Mouse (Mus musculus) liver, postnatal 0 days (tissue): ENCODE results near the gene Zfp629. TPM values are rescaled to one million over a fixed set of nuclear protein-coding genes. Genes with fewer than 3 reads are reported as not detected.

Experiments
- ATAC-seq: fragments of 200-750 bp; cut with Nextera tagmentation; 2 replicates; pipeline ENCODE4 v1.8.0; 2017; ENCODE audit warnings: mild to moderate bottlenecking, moderate library complexity
- DNase-seq: peaks from one replicate; pipeline ENCODE4 v3.0.0-alpha.2; 2016
- H3K27ac ChIP-seq: fragments of 300-500 bp; sonication (generic); 2 replicates; pipeline ENCODE4 v1.5.1; 2014; ENCODE audit warnings: antibody characterized with exemption, moderate library complexity, mild to moderate bottlenecking, low read depth
- H3K27me3 ChIP-seq: fragments of 300-500 bp; sonication (generic); 2 replicates; pipeline ENCODE4 v1.6.1; 2014; ENCODE audit warnings: low read length, control low read depth, mixed read lengths; ENCODE audit not compliant: insufficient read depth
- H3K36me3 ChIP-seq: fragments of 300-500 bp; sonication (generic); replicated peaks from 2 replicates; pipeline ENCODE4 v1.6.1; 2014; ENCODE audit warnings: mild to moderate bottlenecking, control low read depth, low read length, moderate library complexity, mixed read lengths; ENCODE audit not compliant: insufficient read depth
- H3K4me1 ChIP-seq: fragments of 300-500 bp; sonication (generic); 2 replicates; pipeline ENCODE4 v1.6.1; 2014; ENCODE audit warnings: antibody characterized with exemption, mild to moderate bottlenecking, control low read depth; ENCODE audit not compliant: insufficient read depth
- H3K4me2 ChIP-seq: fragments of 300-500 bp; sonication (generic); 2 replicates; pipeline ENCODE4 v1.6.1; 2014; ENCODE audit warnings: low read depth, mild to moderate bottlenecking, low read length, moderate library complexity, mixed read lengths
- H3K4me3 ChIP-seq: fragments of 300-500 bp; sonication (generic); 2 replicates; pipeline ENCODE4 v1.5.1; 2014; ENCODE audit warnings: low read depth, low read length
- H3K9ac ChIP-seq: fragments of 300-500 bp; sonication (generic); replicated peaks from 2 replicates; pipeline ENCODE4 v1.6.1; 2014; ENCODE audit warnings: mild to moderate bottlenecking, moderate library complexity
- H3K9me3 ChIP-seq: fragments of 300-500 bp; sonication (generic); 2 replicates; pipeline ENCODE4 v1.6.1; 2016; ENCODE audit warnings: mild to moderate bottlenecking, control low read depth, low read length, mixed read lengths
- CTCF ChIP-seq: sonication (generic); IDR thresholded peaks from 2 replicates; pipeline ENCODE4 v1.5.1; 2016; ENCODE audit warnings: antibody characterized with exemption, low read depth
- EP300 ChIP-seq: IDR thresholded peaks from 2 replicates; pipeline ENCODE4 v1.6.1; 2016; ENCODE audit warnings: antibody characterized with exemption, low read depth, mild to moderate bottlenecking
- WGBS: fragments of 180-500 bp; shearing (Covaris S2); extraction: QIAGEN DNeasy Blood & Tissue Kit; methylation state at CpG from one replicate; pipeline ENCODE4 v1.1.7; 2014; ENCODE audit not compliant: insufficient replicate concordance; 5-methylcytosine and 5-hydroxymethylcytosine counted together
- polyA plus RNA-seq: library from polyadenylated mRNA; unstranded; fragments of >200 nt; fragmentation: Nextera tagmentation; extraction: Ambion mirVana; gene quantifications from 2 replicates; pipeline ENCODE4 v1.2.1, GENCODE M21; 2015

Gene Zfp629
- polyA plus RNA-seq, 1 experiment from 2014 or later = 2.0 TPM

- ATAC-seq (no peak), DNase-seq (no peak)
- no peak overlapping the region for H3K4me2 ChIP-seq
- H3K36me3 ChIP-seq = peaks cover 37% of the 10 kb centered on the region
- no peak overlapping the region for H3K27ac ChIP-seq
- H3K9me3 ChIP-seq = no peaks in the 10 kb centered on the region
- no peak overlapping the region for H3K4me3 ChIP-seq
- WGBS = 81% methylated on average over 6 of the region's 6 CpGs
- no peaks in the 10 kb centered on the region for H3K27me3 ChIP-seq
- TF ChIP-seq CTCF = no peak
- no peak for TF ChIP-seq EP300
- no peaks in the 10 kb centered on the region for H3K4me1 ChIP-seq
- H3K9ac ChIP-seq = no peak overlapping the region
Measured at GRCm38 (mm10) chr7:127564381-127565150, 51.0 kb downstream of the Zfp629 start.

GRCm38 (mm10) chr7:127561340-127561858 is 54.2 kb downstream of the Zfp629 start, which contains the start of gene Tmem265:
Gene Tmem265, plus strand, starts transcription at chr7:127561390.
- 89% methylated on average over 5 of the region's 5 CpGs for WGBS
- ATAC-seq = no peak
- no peak for DNase-seq
- H3K4me2 ChIP-seq = no peak within 1 kb of the TSS
- no peaks in the 10 kb centered on the region for H3K4me1 ChIP-seq
- no peaks in the 10 kb centered on the region for H3K27me3 ChIP-seq
- no peak within 1 kb of the TSS for H3K27ac ChIP-seq
- H3K9ac ChIP-seq = no peak within 1 kb of the TSS
- H3K36me3 ChIP-seq = peaks cover 60% of the 10 kb centered on the region
- TF ChIP-seq EP300 = no peak
- no peak for TF ChIP-seq CTCF
- H3K9me3 ChIP-seq = no peaks in the 10 kb centered on the region
- no peak within 1 kb of the TSS for H3K4me3 ChIP-seq

GRCm38 (mm10) chr7:127560580-127560979 is 55.0 kb downstream of the Zfp629 start:
- no peak for DNase-seq
- Histone ChIP-seq H3K27ac (no peak overlapping the region), H3K4me3 (no peak overlapping the region), H3K4me1 (no peaks in the 10 kb centered on the region), H3K4me2 (no peak overlapping the region), H3K36me3 (peaks cover 59% of the 10 kb centered on the region), H3K9ac (no peak overlapping the region), H3K27me3 (no peaks in the 10 kb centered on the region), H3K9me3 (no peaks in the 10 kb centered on the region)
- TF ChIP-seq CTCF (no peak), EP300 (no peak)
- ATAC-seq = no peak
- 92% methylated on average over 11 of the region's 11 CpGs for WGBS

Other genes with a start within 250 kb of the Zfp629 start
- gene Zfp747, start 239.7 kb downstream of the Zfp629 start, polyA plus RNA-seq = 1.5 TPM in 2 replicates
- gene 9130019O22Rik, start 228.6 kb downstream of the Zfp629 start, polyA plus RNA-seq = 0.89 and 1.2 TPM in 2 replicates
- 1.9 and 2.6 TPM in 2 replicates for gene E430018J23Rik, start 222.2 kb downstream of the Zfp629 start, polyA plus RNA-seq
- 0.98 and 1.1 TPM in 2 replicates for gene Zfp764, start 209.0 kb downstream of the Zfp629 start, polyA plus RNA-seq
- gene Zfp688, start 193.7 kb downstream of the Zfp629 start, polyA plus RNA-seq = 8.7 and 10.1 TPM in 2 replicates
- 1.4 and 1.5 TPM in 2 replicates for gene Zfp689, start 166.6 kb downstream of the Zfp629 start, polyA plus RNA-seq
- gene Prr14, start 156.2 kb downstream of the Zfp629 start, polyA plus RNA-seq = 16.0 and 17.6 TPM in 2 replicates
- gene Fbrs, start 136.6 kb downstream of the Zfp629 start, polyA plus RNA-seq = 4.7 TPM in 2 replicates
- gene Srcap, start 103.8 kb downstream of the Zfp629 start, polyA plus RNA-seq = 6.7 and 7.7 TPM in 2 replicates
- gene Gm42715, start 96.2 kb downstream of the Zfp629 start, polyA plus RNA-seq = 3.6 and 4.1 TPM in 2 replicates
- 3.3 and 3.5 TPM in 2 replicates for gene Tmem265, start 54.4 kb downstream of the Zfp629 start, polyA plus RNA-seq
- 14.5 and 17.0 TPM in 2 replicates for gene Phkg2, start 42.5 kb downstream of the Zfp629 start, polyA plus RNA-seq
- 4.4 and 4.7 TPM in 2 replicates for gene Ccdc189, start 27.2 kb downstream of the Zfp629 start, polyA plus RNA-seq
- gene Rnf40, start 27.0 kb downstream of the Zfp629 start, polyA plus RNA-seq = 10.3 and 12.4 TPM in 2 replicates
- gene Bcl7c, start 93.1 kb upstream of the Zfp629 start, polyA plus RNA-seq = 20.1 and 26.5 TPM in 2 replicates
- 7.9 and 10.0 TPM in 2 replicates for gene Ctf1, start 96.9 kb upstream of the Zfp629 start, polyA plus RNA-seq
- not detected in 2 replicates for gene Ctf2, start 116.4 kb upstream of the Zfp629 start, polyA plus RNA-seq
- 1.6 and 1.9 TPM in 2 replicates for gene Fbxl19, start 128.7 kb upstream of the Zfp629 start, polyA plus RNA-seq
- 19.2 and 21.1 TPM in 2 replicates for gene Orai3, start 154.0 kb upstream of the Zfp629 start, polyA plus RNA-seq
- 5.5 and 7.3 TPM in 2 replicates for gene Setd1a, start 160.9 kb upstream of the Zfp629 start, polyA plus RNA-seq
- gene Gm49388, start 169.8 kb upstream of the Zfp629 start, polyA plus RNA-seq = 0.26 TPM in 1 of 2 replicates, not detected in the other
- 218 and 224 TPM in 2 replicates for gene Hsd3b7, start 184.8 kb upstream of the Zfp629 start, polyA plus RNA-seq
- gene Stx4a, start 208.5 kb upstream of the Zfp629 start, polyA plus RNA-seq = 15.8 and 17.5 TPM in 2 replicates
- 0.18 and 0.48 TPM in 2 replicates for gene Stx1b, start 208.8 kb upstream of the Zfp629 start, polyA plus RNA-seq